Mouse (Mus musculus): Measurements from ENCODE around the gene Rtn4rl2.
"Not testable (repeated sequence)": the region's sequence is repeated elsewhere in the genome, so short reads cannot be mapped to it uniquely, and the experiment has no call there.

The Rtn4rl2 gene
- long read RNA-seq, experiment 1 = 0 reads
- long read RNA-seq, experiment 2 = 0 reads

DNA sequence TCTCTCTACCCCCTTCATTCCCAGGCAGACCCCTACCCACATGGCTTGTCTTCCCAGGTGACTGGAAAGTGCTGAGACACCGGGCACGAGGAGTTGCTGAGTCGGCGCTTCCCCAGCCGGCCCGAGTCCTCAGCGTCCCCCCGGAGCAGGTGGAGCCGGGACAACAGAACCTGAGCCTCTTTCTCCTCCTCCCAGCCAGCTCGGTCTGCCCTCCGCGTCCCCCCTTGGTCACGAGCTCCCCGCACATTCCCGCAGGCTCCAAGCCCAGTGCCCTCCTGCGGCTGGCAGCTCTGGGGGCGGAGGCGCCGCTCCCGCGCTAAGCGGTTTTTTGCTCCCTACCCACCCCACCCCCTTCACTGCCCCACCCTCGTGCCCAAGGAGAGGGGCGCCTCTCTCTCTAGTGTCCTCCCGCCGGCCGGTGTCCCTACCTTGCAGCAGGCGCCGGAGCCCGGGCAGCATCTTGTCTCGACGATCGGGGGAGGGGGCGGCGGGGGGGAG lies at the start of gene Rtn4rl2:
Rtn4rl2 (minus strand) TSS at position 477 of the 498 bp plus-strand sequence.
- intact Hi-C loops (cut with DNase I) = loop anchor here (2.0 kb wide), 1 partner anchor 55 kb away; no protein-coding TSS in a partner anchor

DNA sequence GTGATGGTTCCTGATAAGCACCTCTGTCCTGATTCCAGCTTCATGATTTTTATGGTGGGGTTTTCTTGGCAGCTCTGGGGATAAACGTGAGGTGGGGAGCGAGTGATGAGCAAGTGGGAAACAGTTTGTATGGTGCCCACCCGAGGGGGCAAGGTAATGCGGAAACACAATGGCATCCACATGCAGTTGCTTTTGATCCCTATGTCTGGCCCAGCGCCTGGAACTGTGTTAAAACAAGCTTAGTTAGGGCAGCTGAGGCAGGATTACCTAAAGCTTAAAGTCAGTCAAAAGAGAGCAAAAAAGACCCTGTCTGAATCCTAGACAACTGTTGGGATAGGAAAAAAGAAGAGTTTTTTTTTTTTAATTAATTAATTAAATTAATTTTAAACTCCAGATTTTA lies 48.6 kb upstream of the Rtn4rl2 start:
- intact Hi-C loops (cut with DNase I) = no loop called here

DNA sequence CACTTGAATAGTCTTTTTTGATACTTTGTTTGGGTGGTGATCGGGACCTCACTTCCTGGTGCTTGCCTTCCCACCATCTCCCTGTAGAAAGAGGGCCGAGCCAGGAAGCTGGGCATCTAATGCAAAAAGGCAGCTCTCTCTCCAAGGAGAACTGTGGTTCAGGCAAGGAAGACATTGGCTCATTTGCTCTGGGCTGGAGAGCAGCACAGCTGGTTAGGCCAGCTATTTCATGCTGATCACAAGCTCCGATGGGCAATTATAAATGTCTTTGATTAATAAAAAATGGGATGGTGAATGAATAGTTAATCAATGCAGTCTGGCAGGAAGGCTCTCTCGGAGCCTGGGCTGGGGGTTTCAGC lies 48.1 kb upstream of the Rtn4rl2 start:
- intact Hi-C loops (cut with DNase I) = no loop called here

DNA sequence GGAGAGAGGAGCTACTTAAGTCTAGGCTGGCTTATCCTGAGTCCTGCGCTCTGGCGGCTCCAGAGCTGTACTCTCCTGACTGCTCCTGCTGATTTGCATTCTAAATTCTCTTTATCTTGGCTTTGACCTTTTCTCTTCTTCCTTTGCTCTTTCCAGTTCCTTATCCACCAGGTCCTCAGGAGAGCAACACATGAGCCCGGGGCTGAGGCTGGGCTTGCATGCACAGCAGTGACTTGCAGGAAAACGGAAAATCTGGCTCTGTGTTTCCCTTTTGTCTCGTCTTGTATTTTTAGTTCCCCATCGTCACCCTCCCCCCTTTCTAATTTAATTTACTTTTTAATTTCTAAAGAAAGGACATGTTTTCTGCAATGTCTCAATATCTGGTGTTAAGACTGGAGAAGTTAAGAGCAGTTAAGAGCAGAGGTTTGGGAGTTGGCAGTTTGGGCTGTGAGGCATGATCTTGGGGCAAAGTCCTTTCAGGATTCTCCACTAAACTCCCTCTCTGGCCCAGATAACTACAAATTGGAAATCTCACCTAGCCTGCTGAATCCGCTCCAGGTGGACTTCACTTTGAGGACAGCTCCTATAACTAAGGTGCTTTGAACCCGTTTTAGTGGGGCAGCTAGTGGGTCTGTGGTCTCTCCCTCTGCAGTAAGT lies 47.6 kb upstream of the Rtn4rl2 start:
- intact Hi-C loops (cut with DNase I) = no loop called here

DNA sequence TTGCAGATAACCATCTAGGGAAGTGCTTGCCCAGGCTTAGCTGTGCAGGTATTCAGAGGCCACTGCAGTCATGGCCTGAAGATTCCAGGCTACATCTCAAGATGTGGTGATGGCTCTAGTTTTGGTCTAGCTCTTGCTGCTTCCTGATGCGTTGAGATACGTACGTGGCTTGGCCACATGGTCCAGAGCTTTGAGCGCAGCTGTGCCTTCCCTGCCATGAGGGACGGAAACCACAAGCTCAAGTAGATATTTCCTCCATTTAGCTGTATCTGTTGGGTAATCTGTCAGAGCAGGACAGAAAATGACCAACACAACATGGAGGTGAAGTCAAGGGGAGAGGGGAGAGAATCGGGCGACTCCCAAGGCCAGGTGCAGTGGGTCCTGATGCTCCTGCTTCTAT lies 43.7 kb upstream of the Rtn4rl2 start:
- intact Hi-C loops (cut with DNase I) = no loop called here

DNA sequence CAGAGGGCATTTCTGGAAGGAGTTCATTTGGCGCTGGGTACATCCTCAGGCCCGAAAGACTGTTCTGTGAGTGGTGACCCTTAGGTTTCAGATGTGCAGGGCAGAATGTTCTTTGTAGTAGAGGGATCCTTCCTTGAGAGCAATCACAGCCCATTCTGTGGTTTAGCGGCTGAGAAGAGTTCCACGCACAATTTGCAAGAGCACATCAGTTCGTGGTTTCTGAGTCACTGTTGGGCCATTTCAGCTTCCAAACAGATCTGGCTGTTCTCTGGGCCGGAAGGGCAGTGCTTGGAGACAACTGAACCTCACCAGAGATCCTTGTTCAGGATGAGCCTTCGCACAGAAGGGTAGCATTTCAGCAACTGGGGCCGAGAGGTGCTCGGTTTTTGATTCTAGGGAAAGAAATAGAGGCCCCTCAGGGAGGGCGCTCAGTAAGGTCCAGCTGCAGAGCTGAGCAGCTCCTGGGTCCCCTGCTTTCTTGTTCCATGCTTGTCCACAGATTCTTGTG lies 33.1 kb upstream of the Rtn4rl2 start:
- intact Hi-C loops (cut with DNase I) = no loop called here

DNA sequence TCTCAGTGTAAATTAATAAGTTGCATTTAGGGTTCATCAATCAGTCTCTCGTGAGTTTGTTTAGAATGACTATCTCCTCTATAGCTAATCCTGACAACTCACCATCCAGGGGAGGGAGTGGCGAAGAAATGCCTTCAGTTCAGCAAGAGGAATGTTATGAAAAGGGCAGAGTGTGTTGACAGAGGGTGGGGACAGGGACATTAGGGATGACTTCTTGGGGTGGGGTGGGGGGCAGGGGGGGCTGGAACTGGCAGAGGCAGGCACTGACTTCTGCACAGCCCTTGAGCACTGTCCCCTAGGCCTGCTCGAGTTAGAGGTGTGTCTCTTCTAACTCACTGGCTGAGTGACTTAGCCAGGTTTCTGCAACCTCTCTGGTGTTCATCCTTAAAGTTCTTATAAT lies 31.7 kb upstream of the Rtn4rl2 start:
- intact Hi-C loops (cut with DNase I) = no loop called here

DNA sequence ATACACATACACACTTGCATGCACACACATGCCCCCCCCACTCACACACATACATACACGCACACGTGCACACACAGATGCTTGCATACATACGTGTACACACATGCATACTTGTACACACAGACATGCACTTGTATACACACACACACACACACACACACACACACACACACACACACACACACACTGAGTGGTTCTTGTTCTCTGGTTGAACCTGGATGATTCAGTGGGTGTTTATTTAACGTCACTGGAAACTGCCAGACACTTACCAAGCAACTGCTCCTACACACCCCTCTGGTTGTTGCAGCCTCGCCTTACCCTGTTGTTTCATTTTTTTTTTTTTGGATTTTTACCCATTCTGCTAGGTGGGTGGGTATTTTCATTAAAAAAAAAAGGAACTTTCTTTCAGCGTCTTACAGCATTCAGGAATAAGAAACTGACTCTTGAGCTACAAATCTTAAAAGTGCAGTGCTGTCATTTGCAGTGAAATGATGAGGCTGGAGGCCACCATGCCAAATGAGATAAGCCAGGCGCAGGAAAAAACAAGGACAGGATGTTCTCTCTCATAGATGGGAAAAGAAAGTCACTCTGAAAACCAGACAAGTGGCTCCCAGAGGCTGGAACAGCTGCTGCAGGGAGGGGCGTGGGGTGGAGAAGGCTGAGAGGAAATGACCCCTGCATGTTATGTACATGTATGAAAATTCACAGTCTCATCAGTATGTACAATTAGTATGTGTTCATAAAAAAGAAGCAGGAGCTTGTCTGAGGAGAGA lies 30.2 kb upstream of the Rtn4rl2 start:
- intact Hi-C loops (cut with DNase I) = no loop called here

DNA sequence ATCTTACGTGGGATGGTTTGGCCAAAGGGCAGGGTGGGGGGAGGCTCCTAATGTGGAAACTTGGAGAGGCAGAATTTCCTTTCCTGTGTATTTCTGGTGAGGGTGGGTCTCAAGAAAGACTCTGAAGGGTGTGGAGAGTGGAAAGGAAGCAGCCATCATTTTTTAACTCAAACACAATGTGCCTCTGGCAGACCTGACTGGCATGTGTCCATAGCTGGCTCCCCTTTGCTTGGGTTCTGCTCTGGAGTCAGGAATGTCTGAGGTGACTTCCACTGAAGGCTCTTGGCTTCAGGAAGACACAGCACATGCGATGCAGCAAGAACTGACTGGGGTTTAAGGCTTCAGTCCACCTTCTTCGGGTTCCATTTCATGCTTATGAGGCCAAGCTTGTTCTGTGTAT lies 28.8 kb upstream of the Rtn4rl2 start:
- intact Hi-C loops (cut with DNase I) = no loop called here

DNA sequence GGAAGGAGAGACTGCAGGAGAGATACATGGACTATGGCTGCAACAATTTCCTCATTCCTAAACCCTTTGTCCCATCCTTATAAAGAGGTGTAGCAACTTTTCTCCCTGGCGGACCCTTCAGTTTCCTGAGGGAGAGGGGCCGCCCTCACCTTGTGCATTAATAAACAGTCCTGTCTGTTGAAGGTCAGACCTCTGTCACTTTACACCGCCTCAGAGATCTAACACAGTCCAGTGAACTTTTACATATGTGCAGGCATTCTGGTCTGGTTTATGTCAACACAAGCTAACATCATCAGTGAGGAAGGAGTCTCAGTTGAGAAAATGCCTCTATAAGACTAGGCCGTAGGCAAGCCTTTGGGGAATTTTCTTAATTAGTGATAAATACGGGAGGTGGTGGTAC lies 27.4 kb upstream of the Rtn4rl2 start:
- intact Hi-C loops (cut with DNase I) = no loop called here

DNA sequence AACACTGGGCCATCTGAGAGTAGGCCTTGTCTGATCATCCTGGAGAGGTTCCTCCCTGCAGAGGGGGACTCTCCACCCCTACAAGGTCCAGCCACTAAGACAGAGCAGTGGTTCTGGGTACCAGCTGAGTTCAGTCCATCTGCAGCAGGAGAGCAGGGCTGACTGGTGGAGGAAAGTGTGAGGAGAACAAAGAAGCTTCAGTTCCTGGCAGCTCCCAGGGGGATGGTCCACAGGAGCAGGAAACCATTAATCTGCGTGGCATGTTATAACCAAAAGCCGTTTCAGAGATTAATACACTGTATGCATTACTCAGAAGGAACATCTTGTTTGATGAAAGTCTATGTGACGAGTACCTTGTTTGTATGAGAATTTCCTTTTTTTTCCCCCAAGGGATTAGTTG lies 26.2 kb upstream of the Rtn4rl2 start:
- intact Hi-C loops (cut with DNase I) = no loop called here

DNA sequence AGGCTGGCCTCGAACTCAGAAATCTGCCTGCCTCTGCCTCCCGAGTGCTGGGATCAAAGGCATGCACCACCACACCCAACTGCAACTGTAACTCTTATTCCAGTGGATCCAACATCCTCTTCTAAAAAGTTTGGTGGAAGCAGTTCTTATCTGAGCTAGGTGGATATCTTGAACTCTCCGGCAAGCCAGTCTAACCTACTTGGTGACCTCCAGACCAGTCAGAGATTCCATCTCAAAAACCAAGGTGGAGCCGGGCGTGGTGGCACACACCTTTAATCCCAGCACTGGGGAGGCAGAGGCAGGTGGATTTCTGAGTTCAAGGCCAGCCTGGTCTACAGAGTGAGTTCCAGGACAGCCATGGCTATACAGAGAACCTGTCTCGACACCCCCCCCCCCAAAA lies 10.2 kb upstream of the Rtn4rl2 start:
- intact Hi-C loops (cut with DNase I) = not testable (repeated sequence)

DNA sequence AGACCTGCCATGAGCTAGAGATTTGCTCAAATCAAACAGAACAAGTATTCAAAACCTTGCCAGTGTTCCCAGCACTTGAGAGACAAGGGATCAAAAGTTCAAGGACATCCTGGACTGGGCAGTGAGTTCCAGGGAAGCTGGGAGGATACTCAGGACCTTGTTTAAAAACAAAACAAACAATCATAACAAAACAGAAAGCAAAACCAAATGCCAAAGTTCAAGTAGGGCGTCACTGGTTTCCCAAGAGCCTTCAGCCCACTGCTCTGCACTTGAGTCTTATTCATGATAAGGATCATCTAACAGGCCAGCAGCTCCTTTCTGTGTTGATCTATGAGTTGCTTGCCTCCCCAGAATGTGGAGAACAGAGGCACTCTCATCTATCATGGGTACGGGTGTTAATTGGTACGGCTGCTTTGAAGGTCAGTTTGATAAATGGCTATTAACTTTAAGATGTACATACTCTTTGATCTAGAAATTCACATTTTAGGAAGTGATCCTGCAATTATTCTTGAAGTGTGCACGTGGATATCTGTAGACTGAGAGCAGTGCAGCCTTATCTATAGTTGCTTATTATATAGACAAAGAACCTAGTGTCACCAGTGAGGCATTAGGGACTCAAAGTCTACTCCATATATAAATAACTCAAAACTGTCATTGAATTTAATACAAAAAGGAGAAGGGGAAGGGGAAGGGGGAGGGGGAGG lies 9.1 kb upstream of the Rtn4rl2 start:
- intact Hi-C loops (cut with DNase I) = no loop called here

DNA sequence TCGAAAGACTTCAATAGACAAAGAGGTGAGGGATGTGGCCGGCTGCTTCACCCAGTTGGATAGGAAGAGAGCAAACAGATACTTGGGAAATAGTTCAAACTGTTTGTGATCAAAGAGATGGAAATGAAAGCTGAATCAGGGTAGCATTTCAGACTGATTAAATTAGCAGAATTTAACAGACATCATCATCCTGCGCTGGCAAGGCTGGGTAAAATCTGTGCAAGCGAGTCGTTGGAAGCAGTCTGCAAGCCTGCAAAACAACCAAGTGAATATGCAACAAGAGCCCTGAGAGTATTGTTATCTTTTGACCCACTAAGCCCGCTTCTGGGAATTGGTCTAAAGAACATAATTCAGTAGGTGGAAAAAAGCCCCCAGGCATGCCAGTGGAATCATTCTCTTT lies 6.8 kb upstream of the Rtn4rl2 start:
- intact Hi-C loops (cut with DNase I) = loop anchor here (5.0 kb wide), 1 partner anchor 114 kb away; no protein-coding TSS in a partner anchor

DNA sequence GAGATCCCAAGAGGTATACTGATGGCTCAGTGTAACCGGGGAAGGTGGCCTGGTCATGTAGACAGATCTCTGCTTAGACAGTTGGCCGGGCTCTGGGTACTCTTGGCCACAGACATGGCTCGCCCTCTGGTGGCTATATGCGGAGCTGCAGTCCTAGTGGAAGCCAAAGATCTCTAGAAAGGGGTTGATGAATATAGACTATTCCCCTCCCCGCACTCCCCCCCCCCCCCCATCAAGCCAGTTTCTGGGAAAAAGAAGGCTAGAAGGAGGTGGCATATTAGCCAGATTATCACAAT lies 3.5 kb upstream of the Rtn4rl2 start:
- intact Hi-C loops (cut with DNase I) = loop anchor here (5.0 kb wide), 1 partner anchor 117 kb away; no protein-coding TSS in a partner anchor

DNA sequence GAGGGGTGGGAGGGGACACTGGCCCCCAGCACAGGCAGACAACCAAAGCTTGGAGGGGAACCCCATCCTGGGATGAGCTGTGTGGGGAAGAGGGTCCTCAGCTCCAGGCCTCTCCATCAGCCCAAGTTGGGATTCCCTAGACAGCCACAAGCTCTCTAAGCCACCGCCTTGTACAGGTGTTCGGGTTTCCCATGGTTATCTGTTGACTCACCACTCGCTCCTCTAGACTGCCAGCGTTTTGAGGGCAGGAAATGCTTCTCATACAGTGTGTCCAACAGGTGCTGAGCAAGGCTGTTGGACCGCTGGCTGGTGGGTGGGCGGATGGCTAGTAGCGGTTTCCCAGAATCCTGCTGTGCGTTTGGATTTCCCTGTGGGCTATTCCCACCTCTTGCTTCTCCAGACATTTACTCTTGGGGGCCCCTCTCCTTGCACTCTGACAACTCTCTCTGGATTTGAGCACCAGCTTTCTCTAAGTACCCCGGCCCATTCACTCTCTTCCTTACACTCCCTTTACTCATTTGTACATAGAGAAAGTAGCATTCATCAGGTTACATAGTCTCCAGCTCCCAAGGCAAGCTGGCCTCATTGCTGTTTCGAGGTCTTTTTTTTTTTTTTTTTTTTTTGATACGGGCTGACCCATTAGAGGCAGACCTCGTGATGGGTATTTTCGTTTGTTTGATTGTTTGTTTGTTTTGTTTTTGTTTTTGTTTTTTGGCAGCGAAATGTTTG lies 3.0 kb upstream of the Rtn4rl2 start:
- intact Hi-C loops (cut with DNase I) = loop anchor here (5.0 kb wide), 1 partner anchor 118 kb away; no protein-coding TSS in a partner anchor

DNA sequence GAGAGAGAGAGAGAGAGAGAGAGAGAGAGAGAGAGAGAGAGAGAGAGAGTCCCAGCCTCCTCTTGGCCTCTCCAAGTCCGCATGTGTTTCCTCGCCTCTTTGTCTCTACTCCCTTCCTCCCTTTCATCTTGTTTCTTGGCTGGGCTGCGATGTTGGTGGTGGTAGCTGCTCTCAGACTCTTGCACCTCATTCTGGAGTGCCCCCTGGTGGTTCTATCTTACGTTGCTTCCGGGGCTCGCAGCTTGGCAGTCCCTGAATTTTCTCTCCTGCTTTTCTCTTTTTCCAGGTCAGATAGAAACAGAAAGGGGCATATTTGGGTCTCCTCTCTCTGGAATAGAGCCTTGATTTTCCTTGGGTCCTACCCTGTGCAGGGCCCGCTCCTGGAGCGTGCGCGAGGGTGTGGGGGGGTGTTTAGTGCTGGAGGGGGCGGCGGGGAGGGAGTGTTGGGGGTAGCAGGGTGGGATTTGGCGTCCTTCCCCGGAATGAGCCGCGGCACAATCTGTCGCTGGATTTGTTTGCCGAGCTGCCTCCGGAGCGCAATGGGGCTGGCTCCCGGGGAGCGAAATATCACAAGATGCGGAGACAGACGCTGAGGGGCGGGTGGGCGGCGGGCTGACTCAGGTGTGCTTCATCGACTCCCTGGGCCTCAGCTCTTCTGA lies 2.3 kb upstream of the Rtn4rl2 start:
- intact Hi-C loops (cut with DNase I) = no loop called here

DNA sequence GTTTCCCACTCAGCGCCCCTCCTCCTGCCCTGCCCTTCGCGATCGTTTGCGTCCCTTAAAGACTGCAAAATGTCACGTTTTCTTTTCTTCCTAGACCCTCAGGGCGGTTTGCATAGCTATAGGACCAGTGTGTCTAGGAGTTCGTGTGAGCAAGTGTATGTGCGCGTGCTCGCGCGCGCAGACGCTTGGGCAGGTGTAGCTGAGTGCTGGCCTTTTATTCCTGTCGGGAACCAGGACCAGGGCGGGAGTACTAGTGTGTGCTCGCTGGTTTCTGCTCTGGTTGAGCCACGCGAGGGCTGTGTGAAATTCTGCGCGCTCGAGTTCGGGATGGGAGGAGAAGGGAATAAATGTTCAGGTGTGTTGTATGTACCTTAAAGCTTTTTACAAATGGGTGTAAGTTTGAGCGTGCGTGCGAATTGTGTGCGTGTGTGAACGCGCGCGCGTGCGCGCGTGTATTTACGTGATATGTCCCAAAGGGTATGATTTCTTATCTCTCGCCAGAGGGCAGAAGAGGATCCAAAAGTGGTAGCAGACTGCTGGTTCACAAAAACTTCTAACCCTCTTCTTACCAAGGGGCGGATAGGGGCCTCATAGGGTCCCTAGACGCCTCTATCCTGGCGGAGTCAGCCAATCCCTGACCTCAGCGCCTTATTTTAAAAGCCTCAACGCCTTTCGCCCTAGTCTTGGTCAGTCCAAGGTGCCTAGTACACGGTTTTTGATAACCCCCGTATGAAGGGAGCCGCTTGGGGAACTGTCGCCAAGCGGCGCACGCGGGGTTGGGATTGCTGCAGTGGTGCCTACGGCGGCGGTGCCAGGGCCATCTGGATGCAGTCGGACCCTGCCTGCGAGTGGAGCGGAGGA lies 1.1 kb upstream of the Rtn4rl2 start:
- intact Hi-C loops (cut with DNase I) = loop anchor here (2.0 kb wide), 1 partner anchor 57 kb away; no protein-coding TSS in a partner anchor

DNA sequence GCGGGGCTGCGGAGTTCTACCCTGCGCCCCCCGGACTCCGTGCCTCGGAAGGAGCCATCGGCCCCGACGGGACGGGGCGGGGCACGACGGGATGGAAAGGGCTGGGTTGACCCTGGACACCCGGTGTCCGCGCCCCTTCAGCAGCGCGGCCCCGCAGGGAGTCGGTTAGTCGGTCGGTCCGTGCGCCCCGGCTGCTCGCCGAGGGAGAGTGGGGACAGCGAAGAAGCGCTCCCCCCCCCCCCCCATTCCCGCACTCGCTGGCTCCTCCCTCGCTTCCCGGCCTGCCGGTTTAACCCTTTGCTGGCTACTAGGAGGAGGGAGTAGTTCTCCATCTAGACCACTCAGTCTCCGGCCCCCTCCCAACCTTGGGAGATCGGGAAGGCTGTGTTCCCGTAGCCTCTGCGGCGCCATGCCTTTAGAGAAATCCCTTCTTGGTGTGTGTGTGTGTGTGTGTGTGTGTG lies 341 bp upstream of the Rtn4rl2 start:
- intact Hi-C loops (cut with DNase I) = loop anchor here (2.0 kb wide), 1 partner anchor 56 kb away; no protein-coding TSS in a partner anchor

Data from adrenal gland (tissue).